Mouse (Mus musculus) erythroblast, embryonic 14.5 days (primary cell): ENCODE measurements around the gene Casp9. TPM values are rescaled to one million over a fixed set of nuclear protein-coding genes. Genes with fewer than 3 reads are reported as not detected.
"Not testable (repeated sequence)": the region's sequence is repeated elsewhere in the genome, so short reads cannot be mapped to it uniquely, and the experiment has no call there.

ENCODE experiments used
- H3K27me3 ChIP-seq: 2 replicates; pipeline ENCODE4 v1.6.1; 2012; ENCODE audit warnings: inconsistent platforms; ENCODE audit not compliant: control insufficient read depth
- H3K36me3 ChIP-seq: 2 replicates; pipeline ENCODE4 v1.6.1; 2012; ENCODE audit warnings: mild to moderate bottlenecking, inconsistent platforms; ENCODE audit not compliant: control insufficient read depth
- H3K4me1 ChIP-seq: 2 replicates; pipeline ENCODE4 v1.6.1; 2012; ENCODE audit warnings: inconsistent platforms; ENCODE audit not compliant: control insufficient read depth
- H3K4me3 ChIP-seq: replicated peaks from 2 replicates; pipeline ENCODE3; 2012; ENCODE audit warnings: moderate library complexity, mild to moderate bottlenecking, inconsistent platforms
- H3K9me3 ChIP-seq: 2 replicates; pipeline ENCODE4 v1.6.1; 2012; ENCODE audit warnings: low read length, inconsistent platforms, mixed read lengths; ENCODE audit not compliant: control insufficient read depth
- GATA1 ChIP-seq: IDR thresholded peaks from 2 replicates; pipeline ENCODE4 v1.6.1; 2012; ENCODE audit warnings: low read length, inconsistent platforms, mixed read lengths
- TAL1 ChIP-seq: IDR thresholded peaks from 3 replicates; pipeline ENCODE4 v1.6.1; 2012; ENCODE audit warnings: low read length, inconsistent platforms, mixed read lengths
- polyA plus RNA-seq: library from polyadenylated mRNA; stranded (reverse); fragments of >175 nt; gene quantifications from 2 replicates; pipeline ENCODE4 v1.2.3, GENCODE M21; 2012

Casp9 gene
- polyA plus RNA-seq, 1 experiment = 2.3 TPM

- Histone ChIP-seq H3K36me3 (peaks cover 98% of the 10 kb centered on the region), H3K27me3 (no peaks in the 10 kb centered on the region), H3K4me3 (no peak overlapping the region), H3K4me1 (peaks cover 59% of the 10 kb centered on the region), H3K9me3 (no peaks in the 10 kb centered on the region)
- TF ChIP-seq TAL1 = no peak
- TF ChIP-seq GATA1 = no peak
Observed at GRCm38 (mm10) chr4:141771823-141772222, 21.6 kb upstream of the Casp9 start.

- not testable (repeated sequence) for H3K4me3 ChIP-seq, H3K27me3 ChIP-seq, H3K9me3 ChIP-seq
- Histone ChIP-seq H3K4me1 (peaks cover 47% of the 10 kb centered on the region), H3K36me3 (peaks cover 96% of the 10 kb centered on the region)
Observed at GRCm38 (mm10) chr4:141773019-141773418, 20.4 kb upstream of the Casp9 start.

GRCm38 (mm10) chr4:141779828-141780227 lies 13.6 kb upstream of the Casp9 start:
- peaks cover 96% of the 10 kb centered on the region for H3K36me3 ChIP-seq
- no peaks in the 10 kb centered on the region for H3K9me3 ChIP-seq
- no peak overlapping the region for H3K4me3 ChIP-seq
- no peaks in the 10 kb centered on the region for H3K27me3 ChIP-seq
- peaks cover 12% of the 10 kb centered on the region for H3K4me1 ChIP-seq
- TF ChIP-seq TAL1 (no peak), GATA1 (no peak)

- TF ChIP-seq GATA1 (no peak), TAL1 (no peak)
- H3K4me1 ChIP-seq = peaks cover 13% of the 10 kb centered on the region
- H3K4me3 ChIP-seq = no peak overlapping the region
- H3K9me3 ChIP-seq = no peaks in the 10 kb centered on the region
- H3K36me3 ChIP-seq = peaks cover 96% of the 10 kb centered on the region
- H3K27me3 ChIP-seq = no peaks in the 10 kb centered on the region
Observed at GRCm38 (mm10) chr4:141781201-141781985, 12.0 kb upstream of the Casp9 start.

GRCm38 (mm10) chr4:141784835-141785234 lies 8.6 kb upstream of the Casp9 start:
- peaks cover 19% of the 10 kb centered on the region for H3K4me1 ChIP-seq
- no peak overlapping the region for H3K4me3 ChIP-seq
- H3K9me3 ChIP-seq = no peaks in the 10 kb centered on the region
- H3K27me3 ChIP-seq = no peaks in the 10 kb centered on the region
- H3K36me3 ChIP-seq = peaks cover 89% of the 10 kb centered on the region
- TF ChIP-seq GATA1 (no peak), TAL1 (no peak)

- Histone ChIP-seq H3K27me3 (no peaks in the 10 kb centered on the region), H3K36me3 (peaks cover 76% of the 10 kb centered on the region), H3K4me3 (no peak overlapping the region), H3K9me3 (no peaks in the 10 kb centered on the region), H3K4me1 (peaks cover 29% of the 10 kb centered on the region)
- no peak for TF ChIP-seq TAL1
- no peak for TF ChIP-seq GATA1
Observed at GRCm38 (mm10) chr4:141786141-141786540, 7.3 kb upstream of the Casp9 start.

- peaks cover 67% of the 10 kb centered on the region for H3K36me3 ChIP-seq
- TF ChIP-seq TAL1 = no peak
- TF ChIP-seq GATA1 = no peak
- no peaks in the 10 kb centered on the region for H3K9me3 ChIP-seq
- H3K27me3 ChIP-seq = no peaks in the 10 kb centered on the region
- H3K4me3 ChIP-seq = no peak overlapping the region
- H3K4me1 ChIP-seq = peaks cover 38% of the 10 kb centered on the region
Observed at GRCm38 (mm10) chr4:141787046-141787445, 6.4 kb upstream of the Casp9 start.

GRCm38 (mm10) chr4:141787462-141787861 lies 6.0 kb upstream of the Casp9 start:
- Histone ChIP-seq H3K36me3 (peaks cover 63% of the 10 kb centered on the region), H3K27me3 (no peaks in the 10 kb centered on the region), H3K4me3 (no peak overlapping the region), H3K9me3 (no peaks in the 10 kb centered on the region), H3K4me1 (peaks cover 42% of the 10 kb centered on the region)
- TF ChIP-seq GATA1 (no peak), TAL1 (no peak)

- TF ChIP-seq GATA1 = no peak
- no peak for TF ChIP-seq TAL1
- Histone ChIP-seq H3K4me3 (peak overlapping the region; percentile 76), H3K27me3 (no peaks in the 10 kb centered on the region), H3K9me3 (no peaks in the 10 kb centered on the region), H3K4me1 (peaks cover 58% of the 10 kb centered on the region), H3K36me3 (peaks cover 41% of the 10 kb centered on the region)
Observed at GRCm38 (mm10) chr4:141789564-141790218, 3.7 kb upstream of the Casp9 start.
